Mouse (Mus musculus) MEL (cell line): ENCODE measurements around the gene Fam180a. TPM values are rescaled to one million over a fixed set of nuclear protein-coding genes. Genes with fewer than 3 reads are reported as not detected.
"Not testable (repeated sequence)": the region's sequence is repeated elsewhere in the genome, so short reads cannot be mapped to it uniquely, and the experiment has no call there.

Experiments
- DNase-seq: peaks from one replicate; pipeline ENCODE4 v3.0.0; 2011; ENCODE audit warnings: low read depth, low spot score
- H3K27ac ChIP-seq: 2 replicates; pipeline ENCODE4 v1.5.1; 2012; ENCODE audit warnings: low read depth, mild to moderate bottlenecking, control low read depth, low read length, moderate library complexity; ENCODE audit not compliant: control insufficient read depth
- H3K27me3 ChIP-seq, 2 experiments: fragments of 150-350 bp in 1 of 2; sonication (generic) in 1 of 2; 2 replicates each; pipeline ENCODE4 v1.6.1; 2012; ENCODE audit warnings: low read length in 2 of 2, mild to moderate bottlenecking in 2 of 2, improper control_type of control experiment in 1 of 2, moderate library complexity in 1 of 2; ENCODE audit not compliant: insufficient read depth in 2 of 2, control insufficient read depth in 1 of 2
- H3K36me3 ChIP-seq, 2 experiments: 2 replicates each; pipeline ENCODE4 v1.6.1; 2012 to 2014; ENCODE audit warnings: low read length in 2 of 2, improper control_type of control experiment in 1 of 2, inconsistent platforms in 1 of 2, mild to moderate bottlenecking in 1 of 2; ENCODE audit not compliant: insufficient read depth in 2 of 2, control insufficient read depth in 1 of 2
- H3K4me1 ChIP-seq, 2 experiments: fragments of 150-350 bp in 1 of 2; sonication (generic) in 1 of 2; 2 replicates each; pipeline ENCODE4 v1.6.1; 2012; ENCODE audit warnings: low read length in 2 of 2, improper control_type of control experiment in 1 of 2, mild to moderate bottlenecking in 1 of 2; ENCODE audit not compliant: insufficient read depth in 2 of 2, control insufficient read depth in 1 of 2
- H3K4me3 ChIP-seq, 2 experiments: fragments of 150-350 bp in 1 of 2; sonication (generic) in 1 of 2; 2 replicates each; pipeline ENCODE4 v1.5.1; 2012; ENCODE audit warnings: low read depth in 2 of 2, low read length in 2 of 2, mild to moderate bottlenecking in 2 of 2, moderate library complexity in 2 of 2, control low read depth in 1 of 2, improper control_type of control experiment in 1 of 2; ENCODE audit not compliant: control insufficient read depth in 1 of 2, insufficient read depth in 1 of 2
- H3K79me2 ChIP-seq: 2 replicates; pipeline ENCODE4 v1.6.1; 2012; ENCODE audit warnings: mild to moderate bottlenecking, low read length, moderate library complexity; ENCODE audit not compliant: control insufficient read depth, poor library complexity, insufficient read depth
- H3K9ac ChIP-seq: 2 replicates; pipeline ENCODE4 v1.6.1; 2012; ENCODE audit warnings: low read depth, mild to moderate bottlenecking, control low read depth, low read length, moderate library complexity; ENCODE audit not compliant: control insufficient read depth, poor library complexity, severe bottlenecking
- H3K9me3 ChIP-seq: fragments of 150-350 bp; sonication (generic); replicated peaks from 2 replicates; pipeline ENCODE4 v1.6.1; 2012; ENCODE audit warnings: mild to moderate bottlenecking, low read length, improper control_type of control experiment, moderate library complexity; ENCODE audit not compliant: insufficient read depth
- CHD2 ChIP-seq: IDR thresholded peaks from 2 replicates; pipeline ENCODE4 v1.6.1; 2011; ENCODE audit warnings: low read length, improper control_type of control experiment
- EP300 ChIP-seq, 2 experiments: IDR thresholded peaks; 2 replicates each; pipeline ENCODE4 v1.6.1; 2011; ENCODE audit warnings: improper control_type of control experiment in 2 of 2, low read length in 2 of 2, low read depth in 1 of 2, mild to moderate bottlenecking in 1 of 2
- JUND ChIP-seq: IDR thresholded peaks from 2 replicates; pipeline ENCODE4 v1.6.1; 2011; ENCODE audit warnings: low read depth, mild to moderate bottlenecking, improper control_type of control experiment, low read length
- KAT2A ChIP-seq: conservative IDR thresholded peaks from 2 replicates; pipeline ENCODE4 v1.6.1; 2012; ENCODE audit warnings: low read depth, low read length, improper control_type of control experiment, inconsistent platforms
- MAX ChIP-seq: IDR thresholded peaks from 2 replicates; pipeline ENCODE4 v1.6.1; 2011; ENCODE audit warnings: low read length, improper control_type of control experiment
- MAZ ChIP-seq: IDR thresholded peaks from 2 replicates; pipeline ENCODE4 v1.6.1; 2012; ENCODE audit warnings: low read depth, mild to moderate bottlenecking, inconsistent platforms, low read length, improper control_type of control experiment
- NELFE ChIP-seq: IDR thresholded peaks from 2 replicates; pipeline ENCODE4 v1.6.1; 2011; ENCODE audit warnings: low read depth, low read length, improper control_type of control experiment
- NRF1 ChIP-seq: IDR thresholded peaks from 2 replicates; pipeline ENCODE4 v1.6.1; 2014; ENCODE audit warnings: low read depth, mild to moderate bottlenecking, inconsistent platforms, low read length, improper control_type of control experiment, moderate library complexity; ENCODE audit not compliant: poor library complexity, insufficient read depth, severe bottlenecking
- POLR2A ChIP-seq, 2 experiments: IDR thresholded peaks; 2 replicates each; pipeline ENCODE4 v1.6.1; 2011 to 2012; ENCODE audit warnings: low read length in 2 of 2, mild to moderate bottlenecking in 2 of 2, control low read depth in 1 of 2, improper control_type of control experiment in 1 of 2, low read depth in 1 of 2, moderate library complexity in 1 of 2; ENCODE audit not compliant: control insufficient read depth in 1 of 2, insufficient read depth in 1 of 2, poor library complexity in 1 of 2
- POLR2AphosphoS2 ChIP-seq: IDR thresholded peaks from 2 replicates; pipeline ENCODE4 v1.6.1; 2011; ENCODE audit warnings: low read length, improper control_type of control experiment
- RAD21 ChIP-seq: IDR thresholded peaks from 2 replicates; pipeline ENCODE4 v1.6.1; 2011; ENCODE audit warnings: mild to moderate bottlenecking, low read depth, low read length, improper control_type of control experiment
- SIN3A ChIP-seq: IDR thresholded peaks from 2 replicates; pipeline ENCODE4 v1.6.1; 2012; ENCODE audit warnings: low read length, improper control_type of control experiment, inconsistent platforms
- TAL1 ChIP-seq: IDR thresholded peaks from 2 replicates; pipeline ENCODE4 v1.6.1; 2012; ENCODE audit warnings: mild to moderate bottlenecking, inconsistent platforms, low read length, moderate library complexity, mixed read lengths
- TBP ChIP-seq: IDR thresholded peaks from 2 replicates; pipeline ENCODE4 v1.8.0; 2011; ENCODE audit warnings: low read depth, low read length, improper control_type of control experiment
- TCF12 ChIP-seq: IDR thresholded peaks from 2 replicates; pipeline ENCODE4 v1.6.1; 2014; ENCODE audit warnings: low read depth, mild to moderate bottlenecking, inconsistent platforms, low read length, improper control_type of control experiment, moderate library complexity
- UBTF ChIP-seq: IDR thresholded peaks from 2 replicates; pipeline ENCODE4 v1.6.1; 2012; ENCODE audit warnings: low read depth, mild to moderate bottlenecking, inconsistent platforms, low read length, improper control_type of control experiment, moderate library complexity, borderline replicate concordance; ENCODE audit not compliant: insufficient read depth
- USF1 ChIP-seq: IDR thresholded peaks from 2 replicates; pipeline ENCODE4 v1.6.1; 2014; ENCODE audit warnings: low read depth, mild to moderate bottlenecking, inconsistent platforms, low read length, improper control_type of control experiment, moderate library complexity
- ZC3H11A ChIP-seq: IDR thresholded peaks from 2 replicates; pipeline ENCODE4 v1.6.1; 2012; ENCODE audit warnings: low read depth, mild to moderate bottlenecking, inconsistent platforms, low read length, improper control_type of control experiment
- ZMIZ1 ChIP-seq: IDR thresholded peaks from 2 replicates; pipeline ENCODE4 v1.6.1; 2012; ENCODE audit warnings: low read depth, mild to moderate bottlenecking, inconsistent platforms, low read length, improper control_type of control experiment, moderate library complexity
- polyA plus RNA-seq, 2 experiments: library from polyadenylated mRNA; stranded (reverse) in 1 of 2; unstranded in 1 of 2; fragments of >175 nt in 1 of 2; fragments of >200 nt in 1 of 2; gene quantifications; 2 replicates each; pipeline versions ENCODE4 v1.2.1 to v1.2.4; 2012; ENCODE audit warnings: low replicate concordance in 2 of 2, low read depth in 1 of 2; ENCODE audit not compliant: insufficient read length in 2 of 2, insufficient read depth in 1 of 2, missing spikeins in 1 of 2
- total RNA-seq: library from RNA; depleted of rRNA; stranded (reverse); fragments of 300-350 nt; gene quantifications from 2 replicates; pipeline ENCODE4 v1.2.3, GENCODE M21; 2012

Fam180a gene
- total and polyA plus RNA-seq, 3 experiments = not detected

- no peak for DNase-seq
- Histone ChIP-seq H3K79me2 (no peaks in the 10 kb centered on the region), H3K4me3 (no peak overlapping the region), H3K36me3 (no peaks in the 10 kb centered on the region), H3K9me3 (no peaks in the 10 kb centered on the region), H3K27ac (no peak overlapping the region), H3K9ac (no peak overlapping the region), H3K27me3 (no peaks in the 10 kb centered on the region), H3K4me1 (no peaks in the 10 kb centered on the region)
- no peak for TF ChIP-seq USF1
- TF ChIP-seq TAL1 = no peak
- no peak for TF ChIP-seq EP300 (IDR thresholded peaks at IDR 0.05; ENCODE audit: low read depth in 1 of 2, low read length in 2 of 2)
- TF ChIP-seq JUND = no peak
- no peak for TF ChIP-seq NELFE
- no peak for TF ChIP-seq KAT2A
- no peak for TF ChIP-seq ZC3H11A
- no peak for TF ChIP-seq MAZ
- no peak for TF ChIP-seq POLR2A (IDR thresholded peaks at IDR 0.05; ENCODE audit: control insufficient read depth in 1 of 2, insufficient read depth in 1 of 2, low read depth in 1 of 2, low read length in 2 of 2, poor library complexity in 1 of 2)
- no peak for TF ChIP-seq ZMIZ1
- TF ChIP-seq TBP = no peak
- TF ChIP-seq TCF12 = no peak
- TF ChIP-seq SIN3A = no peak
- no peak for TF ChIP-seq RAD21
- TF ChIP-seq UBTF = no peak
- TF ChIP-seq POLR2AphosphoS2 = no peak
- no peak for TF ChIP-seq CHD2
- no peak for TF ChIP-seq NRF1
- TF ChIP-seq MAX = no peak
Observed at GRCm38 (mm10) chr6:35370356-35370755, 44.4 kb upstream of the Fam180a start.

- not testable (repeated sequence) for H3K4me1 ChIP-seq, H3K4me3 ChIP-seq, H3K27ac ChIP-seq, H3K27me3 ChIP-seq, H3K36me3 ChIP-seq, H3K79me2 ChIP-seq, H3K9me3 ChIP-seq, H3K9ac ChIP-seq
- DNase-seq = peak; percentile 19
Observed at GRCm38 (mm10) chr6:35369578-35370282, 43.8 kb upstream of the Fam180a start.
